ENCODE assay signal across 10 mouse cellular contexts in genomic region chr1:177458456-177459389, GRCm38 (mm10). TPM values are rescaled to one million over a fixed set of nuclear protein-coding genes. Genes with fewer than 3 reads are reported as not detected.
A peak's percentile ranks its signal among the peaks of the same experiment; 100 is the strongest.
DNase-seq lines count a peak whose midpoint lies in the region; ATAC-seq and TF ChIP-seq lines count a peak whose summit lies in the region.
"Had no signal": no experiment of that assay in that cellular context is flagged by ENCODE, and none has a peak within 500 bp of the region (broad histone marks: within the 10 kb centered on the region; RNA-seq: fewer than 3 reads in every experiment).

No protein-coding gene starts in this region.

- H3K36me3 ChIP-seq in intestine, embryonic 15.5 days = no peaks in the 10 kb centered on the region
- H3K36me3 ChIP-seq in liver, embryonic 12.5 days = no peaks in the 10 kb centered on the region
- H3K36me3 ChIP-seq: neural tube, embryonic 12.5 days had no signal

- H3K4me3 ChIP-seq in layer of hippocampus, adult 2 months = peak overlapping the region; percentile 21
- no peak overlapping the region for H3K4me3 ChIP-seq in cortical plate, adult 2 months (ENCODE audit: insufficient read depth, low read length)
- H3K4me3 ChIP-seq in intestine, embryonic 15.5 days (replicated peaks) = no peak overlapping the region
- H3K4me3 ChIP-seq in liver, embryonic 12.5 days = no peak overlapping the region
- H3K4me3 ChIP-seq: neural tube, embryonic 12.5 days had no signal

- peak overlapping the region; percentile 94 for H3K27ac ChIP-seq in layer of hippocampus, adult 2 months
- peak overlapping the region; percentile 38 for H3K27ac ChIP-seq in cortical plate, adult 2 months (ENCODE audit: insufficient read depth, low read length)
- H3K27ac ChIP-seq in intestine, embryonic 15.5 days = no peak overlapping the region
- no peak overlapping the region for H3K27ac ChIP-seq in liver, embryonic 12.5 days
- H3K27ac ChIP-seq: neural tube, embryonic 12.5 days had no signal

- TF ChIP-seq POLR2A in cortical plate, adult 2 months (IDR thresholded peaks at IDR 0.05; ENCODE audit: extremely low read depth, insufficient read depth, low read length) = no peak

- no peak overlapping the region for H3K4me2 ChIP-seq in intestine, embryonic 15.5 days (replicated peaks)
- H3K4me2 ChIP-seq in liver, embryonic 12.5 days = no peak overlapping the region
- H3K4me2 ChIP-seq: neural tube, embryonic 12.5 days had no signal

- H3K27me3 ChIP-seq in intestine, embryonic 15.5 days (replicated peaks) = no peaks in the 10 kb centered on the region
- H3K27me3 ChIP-seq in liver, embryonic 12.5 days (replicated peaks) = no peaks in the 10 kb centered on the region
- H3K27me3 ChIP-seq: neural tube, embryonic 12.5 days had no signal

- 76% methylated on average over 18 of the region's 18 CpGs for WGBS in intestine, embryonic 15.5 days
- WGBS in liver, embryonic 12.5 days (ENCODE audit: insufficient replicate concordance) = 71% methylated on average over 18 of the region's 18 CpGs

- DNase-seq in layer of hippocampus, adult 2 months (ENCODE audit: low spot score in 2 of 2) = no peak
- DNase-seq in layer of hippocampus, postnatal 14 days (ENCODE audit: low spot score in 2 of 2) = no peak
- no peak for DNase-seq in urinary bladder, adult 18-20 months (ENCODE audit: low spot score in 2 of 2)
- no peak for DNase-seq in adrenal gland, postnatal 14 days
- DNase-seq in embryo, embryonic 9.5 days (ENCODE audit: extremely low spot score) = no peak
- DNase-seq: lung, adult 2 months had no signal

- ATAC-seq in intestine, embryonic 15.5 days = peak; percentile 86
- ATAC-seq in liver, embryonic 12.5 days = peak; percentile 40

- no peak overlapping the region for H3K9ac ChIP-seq in intestine, embryonic 15.5 days
- H3K9ac ChIP-seq in liver, embryonic 12.5 days = no peak overlapping the region
- H3K9ac ChIP-seq: neural tube, embryonic 12.5 days had no signal

- no peak for TF ChIP-seq CTCF in layer of hippocampus, adult 2 months (conservative IDR thresholded peaks at IDR 0.05)
- no peak for TF ChIP-seq CTCF in cortical plate, adult 2 months (IDR thresholded peaks at IDR 0.05; ENCODE audit: extremely low read depth, insufficient read depth, low read length)

- H3K4me1 ChIP-seq in cortical plate, adult 2 months (ENCODE audit: control insufficient read depth, insufficient read depth, low read length) = peaks cover 2% of the 10 kb centered on the region; the same call in 1 of the 2 replicates
- no peaks in the 10 kb centered on the region for H3K4me1 ChIP-seq in intestine, embryonic 15.5 days (replicated peaks)
- H3K4me1 ChIP-seq in liver, embryonic 12.5 days = no peaks in the 10 kb centered on the region

- H3K9me3 ChIP-seq in intestine, embryonic 15.5 days = no peaks in the 10 kb centered on the region
- H3K9me3 ChIP-seq in liver, embryonic 12.5 days (replicated peaks) = no peaks in the 10 kb centered on the region
- H3K9me3 ChIP-seq: neural tube, embryonic 12.5 days had no signal

RNA-seq across cellular contexts. Expression of gene Zbtb18, which starts 16.6 kb away (rescaled TPM):
- total RNA-seq in layer of hippocampus, adult 2 months (2021) = 100 to 1,000 TPM; 585 to 647 TPM
- total RNA-seq in layer of hippocampus, postnatal 14 days (2021) = 100 to 1,000 TPM; 592 to 608 TPM
- polyA plus RNA-seq in cortical plate, adult 2 months (2012; rRNA removed) = 105 and 117 TPM in 2 replicates
- 2.0 and 2.2 TPM in 2 replicates for polyA plus RNA-seq in intestine, embryonic 15.5 days (2015; fragmentation: Nextera tagmentation; extraction: Ambion mirVana)
- polyA plus RNA-seq in liver, embryonic 12.5 days (2016; fragmentation: Nextera tagmentation; extraction: Ambion mirVana) = 0.49 TPM in 2 replicates
- total RNA-seq in adrenal gland, postnatal 14 days (2021) = 31.0 and 33.8 TPM in 2 replicates

Comparison
In these comparisons a context has a peak if more than half of its experiments do, and no peak if none do; other contexts are left out.
1. H3K27ac ChIP-seq: peak in layer of hippocampus, adult 2 months (single experiment) and cortical plate, adult 2 months (single experiment); none in intestine, embryonic 15.5 days (single experiment) and liver, embryonic 12.5 days (single experiment).
2. RNA of gene Zbtb18, which starts 16.6 kb away (total RNA-seq): 585 to 647 TPM in layer of hippocampus, adult 2 months and 592 to 608 TPM in layer of hippocampus, postnatal 14 days; 31.0 to 33.8 TPM in adrenal gland, postnatal 14 days; every median in the first group is over 10 times any median in the second.